Mouse (Mus musculus): ENCODE measurements around the gene Cryl1. TPM values are rescaled to one million over a fixed set of nuclear protein-coding genes. Genes with fewer than 3 reads are reported as not detected.

The Cryl1 gene
- polyA plus RNA-seq, 1 experiment from 2014 or later, result 49.7 TPM

DNA sequence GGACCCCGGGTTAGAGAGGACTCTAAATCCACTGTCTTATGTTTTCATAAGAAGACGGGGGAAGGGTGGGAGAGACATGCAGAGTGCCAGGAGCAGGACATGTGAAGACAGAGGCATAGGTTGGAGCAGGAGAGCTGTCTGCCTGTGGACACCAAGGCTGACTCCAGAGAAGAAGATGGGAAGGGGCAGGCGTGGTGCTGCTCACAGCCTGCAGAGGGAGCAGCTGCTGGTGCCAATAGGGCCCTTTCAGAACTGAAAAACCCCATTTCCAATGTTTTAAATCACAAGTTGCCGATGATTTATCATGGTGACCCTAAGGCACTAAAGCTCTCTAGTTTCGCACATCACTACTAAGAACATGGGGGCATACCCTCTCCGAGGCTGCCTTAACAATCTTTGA lies 63.5 kb downstream of the Cryl1 start:
- Histone ChIP-seq H3K4me1 (ENCODE audit: insufficient read depth, low read length) (no peaks in the 10 kb centered on the region), H3K4me3 (ENCODE audit: low read length) (no peak overlapping the region), H3K9ac (replicated peaks; ENCODE audit: low read length) (no peak overlapping the region), H3K27me3 (ENCODE audit: insufficient read depth, low read length) (no peaks in the 10 kb centered on the region), H3K4me2 (replicated peaks; ENCODE audit: low read depth, low read length) (no peak overlapping the region), H3K27ac (ENCODE audit: low read length) (no peak overlapping the region), H3K36me3 (ENCODE audit: insufficient read depth, low read length) (no peaks in the 10 kb centered on the region), H3K9me3 (ENCODE audit: low read length) (no peaks in the 10 kb centered on the region)
- 57% methylated on average over 6 of the region's 6 CpGs for WGBS
- ATAC-seq (ENCODE audit: low FRiP score, low TSS enrichment), result no peak

DNA sequence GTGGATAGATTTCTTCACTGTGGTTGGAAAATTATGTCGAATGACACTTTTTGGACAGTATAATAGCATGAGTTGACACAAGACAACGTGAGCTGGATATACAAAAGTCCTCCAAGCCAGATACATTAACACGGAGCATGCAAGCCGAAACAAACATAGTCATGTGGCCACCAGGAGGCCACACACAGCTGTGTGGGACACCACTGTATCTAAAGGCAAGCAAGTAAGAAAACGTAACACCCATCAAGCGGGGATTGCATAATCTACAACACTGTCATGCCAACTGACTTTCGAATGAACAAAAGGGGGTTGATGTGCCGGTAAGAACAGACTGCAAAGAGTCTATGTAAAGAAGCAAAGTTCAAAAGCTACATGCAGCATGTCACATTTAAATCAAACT lies 65.8 kb downstream of the Cryl1 start:
- H3K27ac ChIP-seq (ENCODE audit: low read length), result no peak overlapping the region
- H3K36me3 ChIP-seq (ENCODE audit: insufficient read depth, low read length), result no peaks in the 10 kb centered on the region
- WGBS, result 83% methylated on average over 8 of the region's 8 CpGs
- no peaks in the 10 kb centered on the region for H3K9me3 ChIP-seq (ENCODE audit: low read length)
- no peaks in the 10 kb centered on the region for H3K4me1 ChIP-seq (ENCODE audit: insufficient read depth, low read length)
- no peak for ATAC-seq (ENCODE audit: low FRiP score, low TSS enrichment)
- H3K27me3 ChIP-seq (ENCODE audit: insufficient read depth, low read length), result no peaks in the 10 kb centered on the region
- no peak overlapping the region for H3K9ac ChIP-seq (replicated peaks; ENCODE audit: low read length)
- no peak overlapping the region for H3K4me2 ChIP-seq (replicated peaks; ENCODE audit: low read depth, low read length)
- no peak overlapping the region for H3K4me3 ChIP-seq (ENCODE audit: low read length)

DNA sequence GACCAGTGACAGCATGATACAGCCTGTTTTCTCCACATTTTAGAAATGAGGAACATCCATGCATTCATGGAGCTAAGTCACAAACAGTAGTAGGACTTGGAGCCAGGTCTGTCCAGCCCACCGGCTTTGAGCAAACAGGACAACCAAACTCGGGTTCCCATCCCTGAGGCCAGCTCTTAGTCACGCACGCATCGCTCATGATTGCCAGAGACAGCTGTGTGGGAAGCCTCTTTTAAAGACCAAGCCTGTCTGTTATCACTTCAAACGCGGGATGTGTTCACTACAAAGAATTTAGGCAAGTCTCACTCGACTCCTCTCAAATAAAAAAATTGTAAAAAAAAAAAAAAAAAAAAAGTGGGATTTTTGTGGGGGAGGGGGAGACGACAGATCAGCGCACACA lies 67.2 kb downstream of the Cryl1 start:
- Histone ChIP-seq H3K9ac (replicated peaks; ENCODE audit: low read length) (no peak overlapping the region), H3K27me3 (ENCODE audit: insufficient read depth, low read length) (no peaks in the 10 kb centered on the region), H3K36me3 (ENCODE audit: insufficient read depth, low read length) (no peaks in the 10 kb centered on the region), H3K9me3 (ENCODE audit: low read length) (no peaks in the 10 kb centered on the region), H3K4me2 (replicated peaks; ENCODE audit: low read depth, low read length) (no peak overlapping the region), H3K4me1 (ENCODE audit: insufficient read depth, low read length) (no peaks in the 10 kb centered on the region), H3K27ac (ENCODE audit: low read length) (no peak overlapping the region), H3K4me3 (ENCODE audit: low read length) (no peak overlapping the region)
- WGBS, result 83% methylated on average over 10 of the region's 10 CpGs
- ATAC-seq (ENCODE audit: low FRiP score, low TSS enrichment), result no peak

DNA sequence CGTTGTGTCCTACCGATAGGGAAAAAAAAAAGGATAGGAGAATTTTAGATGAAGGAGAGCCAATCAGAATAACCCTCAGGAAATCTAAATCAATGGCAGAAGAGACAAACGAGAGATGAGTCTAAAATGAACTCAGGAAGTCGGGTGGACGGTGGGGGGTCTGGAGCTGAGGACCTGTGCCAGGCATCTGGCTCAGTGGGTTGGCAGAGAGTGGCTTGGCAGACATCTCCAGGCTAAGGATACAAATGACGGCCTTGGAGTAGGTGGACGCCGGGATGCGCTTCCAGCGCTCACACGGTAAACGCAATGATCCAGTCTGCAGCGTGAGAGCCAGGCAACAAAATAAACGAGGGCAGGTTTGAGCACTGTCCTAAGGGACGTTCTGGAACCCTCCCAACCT lies 68.7 kb downstream of the Cryl1 start:
- no peaks in the 10 kb centered on the region for H3K4me1 ChIP-seq (ENCODE audit: insufficient read depth, low read length)
- H3K4me3 ChIP-seq (ENCODE audit: low read length), result no peak overlapping the region
- H3K9ac ChIP-seq (replicated peaks; ENCODE audit: low read length), result no peak overlapping the region
- ATAC-seq (ENCODE audit: low FRiP score, low TSS enrichment), result no peak
- H3K36me3 ChIP-seq (ENCODE audit: insufficient read depth, low read length), result no peaks in the 10 kb centered on the region
- H3K4me2 ChIP-seq (replicated peaks; ENCODE audit: low read depth, low read length), result no peak overlapping the region
- H3K27me3 ChIP-seq (ENCODE audit: insufficient read depth, low read length), result no peaks in the 10 kb centered on the region
- 91% methylated on average over 15 of the region's 15 CpGs for WGBS
- no peak overlapping the region for H3K27ac ChIP-seq (ENCODE audit: low read length)
- H3K9me3 ChIP-seq (ENCODE audit: low read length), result no peaks in the 10 kb centered on the region

DNA sequence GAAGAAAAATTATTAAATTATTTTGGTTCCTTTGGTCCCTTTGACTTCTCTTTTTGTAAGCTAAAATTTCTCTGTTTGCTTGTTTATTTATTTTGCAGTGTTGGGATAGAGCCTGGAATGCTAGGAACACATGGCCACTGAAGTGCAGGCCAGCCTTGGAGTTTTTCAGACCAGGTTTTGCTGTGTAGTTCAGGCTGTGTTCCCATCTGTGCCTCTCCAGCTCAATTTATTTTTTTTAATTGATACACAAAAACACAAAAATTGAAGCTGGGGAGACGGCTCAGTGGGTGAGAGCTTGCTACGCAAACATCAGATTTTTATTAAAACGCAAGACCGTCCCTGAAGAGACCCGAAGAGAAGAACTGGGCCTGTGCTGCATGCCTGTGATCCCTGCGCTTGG lies 71.6 kb downstream of the Cryl1 start:
- Histone ChIP-seq H3K4me3 (ENCODE audit: low read length) (no peak overlapping the region), H3K4me1 (ENCODE audit: insufficient read depth, low read length) (no peaks in the 10 kb centered on the region), H3K9ac (replicated peaks; ENCODE audit: low read length) (no peak overlapping the region), H3K27me3 (ENCODE audit: insufficient read depth, low read length) (no peaks in the 10 kb centered on the region), H3K9me3 (ENCODE audit: low read length) (no peaks in the 10 kb centered on the region), H3K36me3 (ENCODE audit: insufficient read depth, low read length) (no peaks in the 10 kb centered on the region), H3K27ac (ENCODE audit: low read length) (no peak overlapping the region), H3K4me2 (replicated peaks; ENCODE audit: low read depth, low read length) (no peak overlapping the region)
- ATAC-seq (ENCODE audit: low FRiP score, low TSS enrichment), result no peak
- WGBS, result 94% methylated on average over 6 of the region's 6 CpGs

DNA sequence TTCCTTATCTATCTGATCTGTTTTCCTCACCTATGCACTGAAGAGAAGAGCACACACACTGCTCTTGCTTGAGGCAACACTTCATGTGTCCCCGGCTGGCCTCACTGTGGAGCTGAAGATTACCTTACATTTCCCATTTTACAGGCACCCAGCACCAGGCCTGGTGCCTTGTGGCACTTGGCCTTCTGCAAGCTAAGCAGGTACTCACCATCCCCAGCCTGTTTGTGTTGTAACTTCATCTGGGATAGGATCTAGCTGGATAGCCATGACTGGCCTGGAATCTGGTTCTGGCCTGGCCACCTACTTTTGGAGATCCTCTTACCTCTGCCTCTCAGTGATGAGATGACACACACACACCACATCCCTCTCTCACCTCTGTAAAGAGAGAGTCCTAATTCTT lies 79.5 kb downstream of the Cryl1 start:
- no peak overlapping the region for H3K4me2 ChIP-seq (replicated peaks; ENCODE audit: low read depth, low read length)
- H3K27me3 ChIP-seq (ENCODE audit: insufficient read depth, low read length), result no peaks in the 10 kb centered on the region
- peak; percentile 46 for ATAC-seq (ENCODE audit: low FRiP score, low TSS enrichment)
- no peaks in the 10 kb centered on the region for H3K9me3 ChIP-seq (ENCODE audit: low read length)
- H3K4me1 ChIP-seq (ENCODE audit: insufficient read depth, low read length), result peaks cover 13% of the 10 kb centered on the region
- H3K4me3 ChIP-seq (ENCODE audit: low read length), result no peak overlapping the region
- no peak overlapping the region for H3K9ac ChIP-seq (replicated peaks; ENCODE audit: low read length)
- no peak overlapping the region for H3K27ac ChIP-seq (ENCODE audit: low read length)
- 64% methylated on average over 1 of the region's 1 CpGs for WGBS
- no peaks in the 10 kb centered on the region for H3K36me3 ChIP-seq (ENCODE audit: insufficient read depth, low read length)

DNA sequence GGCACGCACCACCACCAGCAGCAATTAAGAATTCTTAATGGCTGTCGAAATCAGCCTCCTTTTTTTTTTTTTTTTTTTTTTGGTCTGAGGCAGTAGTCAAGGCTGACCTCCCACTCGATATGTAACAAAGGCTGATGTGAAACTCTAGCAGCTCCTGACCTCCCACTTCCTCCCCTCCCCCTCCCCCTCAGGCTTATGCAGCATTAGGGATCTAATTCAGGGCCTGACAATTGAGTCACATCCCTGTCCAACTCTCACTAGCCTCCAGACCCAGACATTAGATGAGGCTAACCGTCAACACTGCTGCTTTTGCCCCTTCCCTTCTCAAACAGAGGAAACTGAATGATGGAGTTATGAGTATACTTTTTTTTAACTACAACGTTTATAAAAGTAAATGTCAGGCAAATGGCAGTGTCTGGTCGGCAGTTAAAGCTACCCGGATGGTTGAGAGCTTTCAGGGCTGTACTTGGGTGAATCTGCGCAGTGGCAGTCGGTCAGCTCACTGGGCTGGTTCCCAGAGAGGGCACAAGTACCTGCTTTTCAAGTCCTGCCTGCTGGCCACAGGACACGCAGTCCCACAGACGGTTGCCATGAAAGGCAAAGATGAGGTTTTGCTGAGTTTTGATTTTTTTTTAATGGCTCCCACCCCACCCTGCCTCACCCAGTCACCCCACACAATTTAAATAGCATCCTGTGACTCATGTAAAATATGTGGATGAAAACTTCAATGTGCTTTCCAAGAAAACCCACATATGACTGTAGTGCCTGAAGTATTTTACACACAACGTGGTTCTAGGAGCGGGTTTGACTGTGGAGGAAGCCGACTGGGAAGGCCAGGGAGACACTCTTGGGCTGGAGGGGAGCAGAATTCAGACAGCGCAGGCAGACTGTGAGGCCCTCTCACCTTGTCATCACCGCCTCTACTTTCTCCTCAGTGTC lies 81.4 kb downstream of the Cryl1 start:
- H3K4me2 ChIP-seq (replicated peaks; ENCODE audit: low read depth, low read length), result no peak overlapping the region
- WGBS, result 57% methylated on average over 16 of the region's 16 CpGs
- H3K4me1 ChIP-seq (ENCODE audit: insufficient read depth, low read length), result peaks cover 13% of the 10 kb centered on the region
- H3K27me3 ChIP-seq (ENCODE audit: insufficient read depth, low read length), result no peaks in the 10 kb centered on the region
- ATAC-seq (ENCODE audit: low FRiP score, low TSS enrichment), result no peak
- no peak overlapping the region for H3K4me3 ChIP-seq (ENCODE audit: low read length)
- H3K9me3 ChIP-seq (ENCODE audit: low read length), result no peaks in the 10 kb centered on the region
- H3K9ac ChIP-seq (replicated peaks; ENCODE audit: low read length), result no peak overlapping the region
- H3K36me3 ChIP-seq (ENCODE audit: insufficient read depth, low read length), result no peaks in the 10 kb centered on the region
- H3K27ac ChIP-seq (ENCODE audit: low read length), result no peak overlapping the region

DNA sequence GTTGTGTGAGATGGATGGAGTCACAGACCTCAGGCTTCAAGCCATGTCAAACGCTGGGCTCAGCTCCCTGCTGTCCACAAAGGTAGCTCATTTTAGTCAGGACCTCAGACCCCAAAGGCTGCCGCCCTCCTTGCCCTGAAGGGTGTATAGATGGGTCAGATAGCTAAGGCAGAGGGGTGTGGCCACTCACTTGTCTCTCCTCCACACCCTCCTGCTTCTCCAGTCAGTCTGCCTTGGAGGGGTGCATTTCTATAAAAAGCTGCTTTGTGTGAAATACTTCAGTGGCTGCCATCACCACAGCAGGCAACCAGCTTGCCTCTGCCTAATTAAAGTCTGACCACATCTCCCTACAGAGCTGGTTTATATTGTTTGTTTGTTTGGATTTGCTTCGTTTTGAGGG lies 82.4 kb downstream of the Cryl1 start:
- Histone ChIP-seq H3K36me3 (ENCODE audit: insufficient read depth, low read length) (no peaks in the 10 kb centered on the region), H3K27me3 (ENCODE audit: insufficient read depth, low read length) (no peaks in the 10 kb centered on the region), H3K9ac (replicated peaks; ENCODE audit: low read length) (no peak overlapping the region), H3K4me3 (ENCODE audit: low read length) (no peak overlapping the region), H3K4me1 (ENCODE audit: insufficient read depth, low read length) (peaks cover 13% of the 10 kb centered on the region), H3K27ac (ENCODE audit: low read length) (no peak overlapping the region), H3K4me2 (replicated peaks; ENCODE audit: low read depth, low read length) (no peak overlapping the region), H3K9me3 (ENCODE audit: low read length) (no peaks in the 10 kb centered on the region)
- no peak for ATAC-seq (ENCODE audit: low FRiP score, low TSS enrichment)
- WGBS, result 72% methylated on average over 3 of the region's 3 CpGs

DNA sequence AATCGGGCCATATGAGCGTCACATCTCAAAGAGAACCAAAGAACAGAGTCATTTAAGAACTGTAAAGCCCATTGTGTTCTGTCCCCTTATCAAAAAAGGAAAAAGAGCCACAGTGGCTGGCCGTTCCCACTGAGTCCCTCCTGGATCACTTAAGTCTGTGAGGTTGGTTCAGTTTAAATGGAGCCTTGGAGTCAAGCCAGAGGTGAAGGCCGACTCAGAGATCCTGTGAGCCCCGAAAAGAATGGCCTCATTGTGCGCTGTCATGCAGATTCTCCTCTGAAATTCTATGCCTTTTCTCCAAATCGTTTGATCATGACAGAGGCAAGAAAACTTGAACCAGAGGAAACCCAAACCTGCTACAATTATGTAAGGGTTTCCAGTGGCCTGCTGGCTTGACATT lies 82.8 kb downstream of the Cryl1 start:
- WGBS, result 68% methylated on average over 7 of the region's 7 CpGs
- ATAC-seq (ENCODE audit: low FRiP score, low TSS enrichment), result no peak

DNA sequence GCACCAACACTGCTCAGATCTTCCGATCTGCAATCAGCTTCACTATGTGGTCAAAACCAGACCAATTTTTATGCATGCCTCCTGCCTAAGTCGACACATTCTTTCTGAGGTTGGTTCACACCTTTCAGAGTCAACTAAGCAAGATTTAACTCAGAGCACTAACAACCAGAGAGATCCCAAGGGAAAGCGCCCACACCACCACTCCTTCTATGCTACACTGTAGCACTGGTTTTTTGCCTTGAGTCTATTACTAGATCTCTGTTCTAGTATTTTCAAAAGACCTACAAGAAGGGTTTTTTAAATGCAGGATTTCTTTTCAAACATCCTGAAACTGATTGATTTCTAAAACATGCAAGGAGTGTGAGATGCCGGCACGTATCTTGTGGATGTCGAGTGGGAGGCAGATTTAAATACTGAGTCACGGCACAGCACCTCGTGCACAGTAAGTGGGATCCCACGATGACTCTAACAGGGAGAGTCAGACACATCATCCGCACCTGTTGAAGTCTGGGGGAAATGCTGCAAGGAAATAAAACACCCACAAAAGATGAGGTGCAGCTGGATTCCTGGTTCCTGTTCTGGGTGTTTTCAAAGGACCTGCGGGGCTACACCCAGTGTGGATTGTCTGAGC lies 96.6 kb downstream of the Cryl1 start:
- Histone ChIP-seq H3K9me3 (ENCODE audit: low read length) (no peaks in the 10 kb centered on the region), H3K36me3 (ENCODE audit: insufficient read depth, low read length) (no peaks in the 10 kb centered on the region), H3K4me1 (ENCODE audit: insufficient read depth, low read length) (no peaks in the 10 kb centered on the region), H3K27ac (ENCODE audit: low read length) (no peak overlapping the region), H3K9ac (replicated peaks; ENCODE audit: low read length) (no peak overlapping the region), H3K4me3 (ENCODE audit: low read length) (no peak overlapping the region), H3K27me3 (ENCODE audit: insufficient read depth, low read length) (no peaks in the 10 kb centered on the region), H3K4me2 (replicated peaks; ENCODE audit: low read depth, low read length) (no peak overlapping the region)
- 79% methylated on average over 11 of the region's 11 CpGs for WGBS
- ATAC-seq (ENCODE audit: low FRiP score, low TSS enrichment), result no peak

More for the DNA sequence above, 82.8 kb downstream of the Cryl1 start:
- no peak overlapping the region for H3K27ac ChIP-seq (ENCODE audit: low read length)
- no peaks in the 10 kb centered on the region for H3K27me3 ChIP-seq (ENCODE audit: insufficient read depth, low read length)
- H3K4me2 ChIP-seq (replicated peaks; ENCODE audit: low read depth, low read length), result no peak overlapping the region
- no peak overlapping the region for H3K9ac ChIP-seq (replicated peaks; ENCODE audit: low read length)
- H3K9me3 ChIP-seq (ENCODE audit: low read length), result no peaks in the 10 kb centered on the region
- peaks cover 13% of the 10 kb centered on the region for H3K4me1 ChIP-seq (ENCODE audit: insufficient read depth, low read length)
- 0 out of 2 replicates have a peak, but pooled peaks cover 3% of the 10 kb centered on the region for H3K36me3 ChIP-seq (ENCODE audit: insufficient read depth, low read length)
- H3K4me3 ChIP-seq (ENCODE audit: low read length), result no peak overlapping the region

Data from kidney, embryonic 16.5 days (tissue).